Mouse (Mus musculus): ENCODE measurements around the gene Metap1d. TPM values are rescaled to one million over a fixed set of nuclear protein-coding genes. Genes with fewer than 3 reads are reported as not detected.

Metap1d gene
- total and polyA plus RNA-seq, 3 experiments: 19.5 to 28.5 TPM; not detected in 1

- Histone ChIP-seq H3K27ac (ENCODE audit: control insufficient read depth, low read depth, low read length) (no peak overlapping the region), H3K4me1 (ENCODE audit: control insufficient read depth in 1 of 2, insufficient read depth in 2 of 2, low read length in 2 of 2) (peaks cover 9 to 14% of the 10 kb centered on the region in 2 experiments), H3K27me3 (ENCODE audit: control insufficient read depth in 1 of 2, insufficient read depth in 2 of 2, low read length in 2 of 2) (no peaks in the 10 kb centered on the region; a peak in 1 of 4 replicates), H3K36me3 (ENCODE audit: control insufficient read depth in 1 of 2, insufficient read depth in 2 of 2, low read length in 2 of 2) (peaks cover 24 to 34% of the 10 kb centered on the region in 2 experiments), H3K9me3 (replicated peaks; ENCODE audit: insufficient read depth, low read length) (no peaks in the 10 kb centered on the region), H3K9ac (ENCODE audit: control insufficient read depth, low read depth, low read length, poor library complexity, severe bottlenecking) (no peak overlapping the region), H3K79me2 (ENCODE audit: control insufficient read depth, insufficient read depth, low read length, poor library complexity) (no peaks in the 10 kb centered on the region), H3K4me3 (ENCODE audit: control insufficient read depth in 1 of 2, insufficient read depth in 1 of 2, low read depth in 2 of 2, low read length in 2 of 2) (no peak overlapping the region)
- DNase-seq (ENCODE audit: low read depth, low spot score): no peak
- TF ChIP-seq NRF1 (IDR thresholded peaks at IDR 0.05; ENCODE audit: insufficient read depth, low read depth, low read length, poor library complexity, severe bottlenecking) (no peak), POLR2AphosphoS5 (IDR thresholded peaks at IDR 0.05; ENCODE audit: borderline replicate concordance, low read depth, low read length) (no peak), POLR2A (IDR thresholded peaks at IDR 0.05; ENCODE audit: control insufficient read depth in 1 of 2, insufficient read depth in 1 of 2, low read depth in 1 of 2, low read length in 2 of 2, poor library complexity in 1 of 2) (no peak), ELF1 (IDR thresholded peaks at IDR 0.05; ENCODE audit: low read depth, low read length) (no peak), RAD21 (IDR thresholded peaks at IDR 0.05; ENCODE audit: low read depth, low read length) (no peak), ZC3H11A (IDR thresholded peaks at IDR 0.05; ENCODE audit: low read depth, low read length) (no peak), SIN3A (IDR thresholded peaks at IDR 0.05; ENCODE audit: low read length) (no peak), TAL1 (IDR thresholded peaks at IDR 0.05; ENCODE audit: low read length) (no peak), KAT2A (conservative IDR thresholded peaks at IDR 0.05; ENCODE audit: low read depth, low read length) (no peak), ZKSCAN1 (IDR thresholded peaks at IDR 0.05; ENCODE audit: low read depth, low read length) (no peak), UBTF (IDR thresholded peaks at IDR 0.05; ENCODE audit: borderline replicate concordance, insufficient read depth, low read depth, low read length) (no peak), POLR2AphosphoS2 (IDR thresholded peaks at IDR 0.05; ENCODE audit: low read length) (no peak), EP300 (IDR thresholded peaks at IDR 0.05; ENCODE audit: low read depth in 1 of 2, low read length in 2 of 2) (no peak), GABPA (IDR thresholded peaks at IDR 0.05; ENCODE audit: low read depth, low read length) (no peak), TCF12 (IDR thresholded peaks at IDR 0.05; ENCODE audit: low read depth, low read length) (no peak), CTCF (IDR thresholded peaks at IDR 0.05 in 2 of 3, conservative IDR thresholded peaks at IDR 0.05 in 1 of 3; ENCODE audit: control insufficient read depth in 1 of 3, insufficient read depth in 1 of 3, low read depth in 2 of 3, low read length in 3 of 3, poor library complexity in 1 of 3, severe bottlenecking in 1 of 3) (no peak), MXI1 (IDR thresholded peaks at IDR 0.05; ENCODE audit: low read depth, low read length) (no peak), TBP (IDR thresholded peaks at IDR 0.05; ENCODE audit: low read depth, low read length) (no peak)
Measured at GRCm38 (mm10) chr2:71420895-71421425, 32.1 kb upstream of the Metap1d start.

DNA sequence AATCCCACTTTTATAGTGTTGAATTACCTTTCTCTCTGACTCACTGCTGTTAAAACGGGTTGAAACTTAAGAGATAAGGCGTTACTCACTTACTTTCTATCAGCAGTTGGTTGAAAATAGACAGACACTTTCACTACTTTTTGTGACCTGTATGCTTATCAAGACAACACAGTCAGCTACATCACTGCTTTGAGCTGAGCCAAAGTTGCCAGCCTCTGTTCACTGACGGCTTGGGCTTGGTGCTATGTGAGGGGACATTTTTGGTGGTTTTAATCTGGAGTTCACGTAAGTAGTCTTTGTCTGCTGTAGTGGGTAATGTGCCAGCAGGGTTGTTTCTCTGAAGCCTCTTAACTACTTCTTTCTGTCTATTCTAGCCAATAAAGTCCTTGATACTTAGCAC lies 28.5 kb upstream of the Metap1d start:
- Histone ChIP-seq H3K9ac (ENCODE audit: control insufficient read depth, low read depth, low read length, poor library complexity, severe bottlenecking) (no peak overlapping the region), H3K27me3 (ENCODE audit: control insufficient read depth in 1 of 2, insufficient read depth in 2 of 2, low read length in 2 of 2) (no peaks in the 10 kb centered on the region; a peak in 1 of 4 replicates), H3K4me1 (ENCODE audit: control insufficient read depth in 1 of 2, insufficient read depth in 2 of 2, low read length in 2 of 2) (peaks cover 9 to 14% of the 10 kb centered on the region in 2 experiments), H3K36me3 (ENCODE audit: control insufficient read depth in 1 of 2, insufficient read depth in 2 of 2, low read length in 2 of 2) (peaks cover 26 to 29% of the 10 kb centered on the region in 2 experiments), H3K27ac (ENCODE audit: control insufficient read depth, low read depth, low read length) (peak overlapping the region; percentile 75), H3K4me3 (ENCODE audit: control insufficient read depth in 1 of 2, insufficient read depth in 1 of 2, low read depth in 2 of 2, low read length in 2 of 2) (no peak overlapping the region), H3K79me2 (ENCODE audit: control insufficient read depth, insufficient read depth, low read length, poor library complexity) (0 out of 2 replicates have a peak, but pooled peaks cover 2% of the 10 kb centered on the region), H3K9me3 (replicated peaks; ENCODE audit: insufficient read depth, low read length) (no peaks in the 10 kb centered on the region)
- peak; percentile 93 for DNase-seq (ENCODE audit: low read depth, low spot score)
- TF ChIP-seq NRF1 (IDR thresholded peaks at IDR 0.05; ENCODE audit: insufficient read depth, low read depth, low read length, poor library complexity, severe bottlenecking) (no peak), GABPA (IDR thresholded peaks at IDR 0.05; ENCODE audit: low read depth, low read length) (no peak), ZNF384 (IDR thresholded peaks at IDR 0.05; ENCODE audit: low read depth, low read length) (no peak), POLR2A (IDR thresholded peaks at IDR 0.05; ENCODE audit: control insufficient read depth in 1 of 2, insufficient read depth in 1 of 2, low read depth in 1 of 2, low read length in 2 of 2, poor library complexity in 1 of 2) (no peak), E2F4 (IDR thresholded peaks at IDR 0.05; ENCODE audit: borderline replicate concordance, low read depth, low read length) (no peak), SIN3A (IDR thresholded peaks at IDR 0.05; ENCODE audit: low read length) (peak; percentile 72), CTCF (IDR thresholded peaks at IDR 0.05 in 2 of 3, conservative IDR thresholded peaks at IDR 0.05 in 1 of 3; ENCODE audit: control insufficient read depth in 1 of 3, insufficient read depth in 1 of 3, low read depth in 2 of 3, low read length in 3 of 3, poor library complexity in 1 of 3, severe bottlenecking in 1 of 3) (no peak), MEF2A (IDR thresholded peaks at IDR 0.05; ENCODE audit: extremely low read depth, insufficient replicate concordance, low read depth, low read length, poor library complexity, severe bottlenecking) (peak; percentile 77; the same call in 1 of the 2 replicates), ZKSCAN1 (IDR thresholded peaks at IDR 0.05; ENCODE audit: low read depth, low read length) (no peak), NELFE (IDR thresholded peaks at IDR 0.05; ENCODE audit: low read depth, low read length) (no peak), USF2 (IDR thresholded peaks at IDR 0.05; ENCODE audit: borderline replicate concordance in 1 of 2, insufficient read depth in 1 of 2, low read depth in 1 of 2, low read length in 2 of 2) (no peak), USF1 (IDR thresholded peaks at IDR 0.05; ENCODE audit: low read depth, low read length) (no peak), MYB (IDR thresholded peaks at IDR 0.05; ENCODE audit: low read depth, low read length) (peak; percentile 70; the same call in 1 of the 2 replicates), KAT2A (conservative IDR thresholded peaks at IDR 0.05; ENCODE audit: low read depth, low read length) (no peak), MAZ (IDR thresholded peaks at IDR 0.05; ENCODE audit: low read depth, low read length) (no peak), EP300 (IDR thresholded peaks at IDR 0.05; ENCODE audit: low read depth in 1 of 2, low read length in 2 of 2) (peak; percentile 90 to 94), BHLHE40 (IDR thresholded peaks at IDR 0.05; ENCODE audit: borderline replicate concordance, low read depth, low read length) (peak; percentile 51; the same call in 1 of the 2 replicates), RAD21 (IDR thresholded peaks at IDR 0.05; ENCODE audit: low read depth, low read length) (no peak), TCF12 (IDR thresholded peaks at IDR 0.05; ENCODE audit: low read depth, low read length) (peak; percentile 87)

Data from MEL (cell line).